Mouse (Mus musculus) cerebellum, postnatal 4 days (tissue): ENCODE data around the gene Tfcp2.
"Not testable (repeated sequence)": the region's sequence is repeated elsewhere in the genome, so short reads cannot be mapped to it uniquely, and the experiment has no call there.

ENCODE experiments used
- DNase-seq, 2 experiments: peaks; one replicate each; pipeline ENCODE4 v3.0.0; 2022; ENCODE audit warnings: low spot score in 2 of 2, mixed read lengths in 1 of 2

The Tfcp2 gene

GRCm38 (mm10) chr15:100557705-100558433 is 6.1 kb upstream of the Tfcp2 start:
- no peak for DNase-seq

- DNase-seq = no peak
Measured at GRCm38 (mm10) chr15:100556378-100556777, 4.6 kb upstream of the Tfcp2 start.

- DNase-seq = no peak
Measured at GRCm38 (mm10) chr15:100555965-100556364, 4.2 kb upstream of the Tfcp2 start.

GRCm38 (mm10) chr15:100550280-100550679 is 1.5 kb downstream of the Tfcp2 start:
- no peak for DNase-seq

GRCm38 (mm10) chr15:100543651-100544030 is 8.2 kb downstream of the Tfcp2 start:
- DNase-seq = not testable (repeated sequence)

- not testable (repeated sequence) for DNase-seq
Measured at GRCm38 (mm10) chr15:100542876-100543650, 8.7 kb downstream of the Tfcp2 start.

GRCm38 (mm10) chr15:100541426-100541825 is 10.4 kb downstream of the Tfcp2 start:
- DNase-seq = no peak

- DNase-seq = not testable (repeated sequence)
Measured at GRCm38 (mm10) chr15:100541001-100541400, 10.8 kb downstream of the Tfcp2 start.

- no peak for DNase-seq
Measured at GRCm38 (mm10) chr15:100539411-100539810, 12.4 kb downstream of the Tfcp2 start.

GRCm38 (mm10) chr15:100537913-100538312 is 13.9 kb downstream of the Tfcp2 start:
- DNase-seq = no peak

- no peak for DNase-seq
Measured at GRCm38 (mm10) chr15:100527900-100528299, 23.9 kb downstream of the Tfcp2 start.

GRCm38 (mm10) chr15:100525405-100525804 is 26.4 kb downstream of the Tfcp2 start:
- DNase-seq = no peak

GRCm38 (mm10) chr15:100520306-100520705 is 31.5 kb downstream of the Tfcp2 start:
- DNase-seq = no peak

- no peak for DNase-seq
Measured at GRCm38 (mm10) chr15:100515121-100515520, 36.7 kb downstream of the Tfcp2 start.

- DNase-seq = no peak
Measured at GRCm38 (mm10) chr15:100513387-100513786, 38.4 kb downstream of the Tfcp2 start.

GRCm38 (mm10) chr15:100510072-100510471 is 41.7 kb downstream of the Tfcp2 start:
- DNase-seq = no peak

- no peak for DNase-seq
Measured at GRCm38 (mm10) chr15:100508454-100509167, 43.2 kb downstream of the Tfcp2 start.

GRCm38 (mm10) chr15:100499506-100499905 is 52.3 kb downstream of the Tfcp2 start:
- DNase-seq = not testable (repeated sequence)

GRCm38 (mm10) chr15:100495102-100495501 is 56.7 kb downstream of the Tfcp2 start, which contains the start of gene Csrnp2:
Csrnp2 (minus strand) TSS chr15:100495488.
- peak; percentile 94 to 98 for DNase-seq

GRCm38 (mm10) chr15:100494647-100495046 is 57.2 kb downstream of the Tfcp2 start:
- DNase-seq = peak in 1 of 2 experiments; percentile 71

GRCm38 (mm10) chr15:100491966-100492365 is 59.8 kb downstream of the Tfcp2 start:
- DNase-seq = no peak

GRCm38 (mm10) chr15:100489263-100489662 is 62.5 kb downstream of the Tfcp2 start:
- no peak for DNase-seq
